Mouse (Mus musculus): ENCODE data around the gene Acot11.
"Not testable (repeated sequence)": the region's sequence is repeated elsewhere in the genome, so short reads cannot be mapped to it uniquely, and the experiment has no call there.

The Acot11 gene

DNA sequence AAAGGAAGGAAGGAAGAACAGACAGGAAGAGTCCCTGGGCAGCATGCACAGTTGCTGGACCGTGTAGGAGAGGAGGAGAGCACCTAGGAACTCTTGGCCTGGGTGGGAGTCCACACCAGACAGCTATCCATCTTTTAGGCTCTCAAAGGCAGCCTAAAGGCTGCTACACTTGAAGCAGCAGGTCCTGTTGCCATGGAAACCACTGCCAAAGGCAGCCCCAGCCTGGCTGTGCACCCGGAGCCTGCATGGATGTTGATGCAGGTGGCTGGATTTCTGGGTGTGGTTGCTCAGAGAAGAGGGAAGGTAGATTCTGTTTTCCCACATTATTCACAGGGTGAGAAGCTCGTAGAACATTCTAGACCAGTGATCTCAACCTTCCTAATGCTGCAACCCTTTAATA lies 27.8 kb downstream of the Acot11 start:
- no peak for DNase-seq (ENCODE audit: low read depth)

DNA sequence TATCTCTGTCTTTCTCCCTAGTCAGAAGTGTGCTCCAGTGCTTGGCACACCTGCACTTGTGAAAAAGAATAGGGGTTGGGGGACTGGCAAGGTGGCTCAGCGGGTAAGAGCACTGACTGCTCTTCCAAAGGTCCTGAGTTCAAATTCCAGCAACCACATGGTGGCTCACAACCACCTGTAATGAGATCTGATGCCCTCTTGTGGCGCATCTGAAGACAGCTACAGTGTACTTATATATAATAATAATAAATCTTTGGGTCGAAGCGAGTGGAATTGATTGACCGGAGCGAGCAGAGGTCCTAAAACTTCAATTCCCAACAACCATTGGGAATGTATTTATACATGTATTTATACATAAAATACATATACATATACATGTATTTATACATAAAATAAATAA lies 29.0 kb downstream of the Acot11 start:
- peak; percentile 39 for DNase-seq (ENCODE audit: low read depth)

DNA sequence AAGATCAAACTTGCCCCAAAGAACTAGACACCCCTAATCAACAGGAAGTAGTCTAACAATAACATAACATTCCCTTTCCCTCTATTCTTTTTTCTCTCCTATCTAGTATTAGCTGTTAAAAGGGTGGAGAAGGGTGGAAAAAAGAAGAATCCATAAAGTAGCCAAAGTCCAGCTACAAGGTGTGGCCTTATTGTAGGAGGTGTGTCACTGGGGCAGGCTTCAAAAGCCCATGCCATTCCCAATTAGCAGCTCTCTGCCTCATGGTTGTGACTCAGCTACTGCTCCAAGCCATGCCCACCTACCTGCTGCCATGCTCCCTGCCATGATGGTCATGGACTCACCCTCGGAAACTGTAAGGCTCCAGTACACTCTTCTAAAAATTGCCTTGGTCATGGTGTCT lies 32.2 kb downstream of the Acot11 start:
- no peak for DNase-seq (ENCODE audit: low read depth)

DNA sequence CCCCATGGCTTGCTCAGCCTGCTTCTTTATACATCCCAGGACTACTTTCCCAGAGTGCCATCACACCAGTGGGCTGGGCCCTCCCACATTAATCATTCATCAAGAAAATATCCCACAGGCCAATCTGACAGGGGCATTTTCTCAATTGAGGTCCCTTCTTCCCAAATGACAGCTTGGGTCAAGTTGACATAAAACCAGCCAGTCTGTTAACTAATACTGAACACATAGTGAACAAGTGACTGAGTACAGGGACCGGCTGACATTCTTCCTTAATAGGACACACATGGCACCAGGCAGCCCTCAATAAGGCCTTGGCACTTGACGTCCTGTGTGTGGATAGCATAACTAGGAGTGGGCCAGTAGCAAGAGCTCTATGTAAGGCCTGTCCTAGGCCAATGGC lies 35.5 kb downstream of the Acot11 start:
- no peak for DNase-seq (ENCODE audit: low read depth)

DNA sequence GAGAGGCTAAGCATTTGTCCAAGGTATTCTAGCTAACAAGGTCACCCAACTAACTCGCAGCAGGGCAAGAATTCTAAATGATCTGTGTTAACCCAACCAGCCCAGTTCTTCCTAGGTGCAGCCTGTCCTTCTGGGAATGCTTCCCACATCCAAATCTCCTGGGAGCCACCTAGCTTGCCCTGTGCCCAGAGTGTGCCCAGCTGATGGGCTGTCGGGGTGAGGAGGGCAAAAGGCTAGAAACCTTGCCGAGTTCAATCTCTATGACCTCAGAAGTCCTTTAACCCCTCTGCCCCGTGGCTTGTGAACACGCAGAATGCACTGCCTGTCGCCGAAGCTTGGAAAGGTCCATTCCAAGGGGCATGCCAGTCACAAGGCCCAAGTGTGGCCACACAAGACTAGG lies 40.6 kb downstream of the Acot11 start:
- DNase-seq (ENCODE audit: low read depth) = no peak

DNA sequence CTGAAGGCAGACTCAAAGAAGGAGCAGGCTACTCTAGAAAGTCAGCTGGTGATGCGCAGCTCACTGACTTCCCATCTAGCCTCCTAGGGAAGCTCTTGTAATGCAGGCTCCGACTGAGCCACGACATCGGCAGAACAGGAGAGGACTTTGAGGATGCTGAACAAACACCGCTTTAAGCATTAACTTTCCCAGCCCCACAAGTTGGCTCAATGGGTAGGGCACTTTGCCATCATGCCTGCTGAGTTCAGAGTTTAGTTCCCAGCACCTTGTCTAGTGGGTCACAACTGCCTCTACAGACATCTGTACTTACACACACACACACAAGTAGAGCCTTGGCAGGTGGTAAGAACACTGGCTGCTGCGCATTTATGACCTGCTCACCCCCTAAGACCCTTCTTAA lies 53.1 kb downstream of the Acot11 start:
- no peak for DNase-seq (ENCODE audit: low read depth)

DNA sequence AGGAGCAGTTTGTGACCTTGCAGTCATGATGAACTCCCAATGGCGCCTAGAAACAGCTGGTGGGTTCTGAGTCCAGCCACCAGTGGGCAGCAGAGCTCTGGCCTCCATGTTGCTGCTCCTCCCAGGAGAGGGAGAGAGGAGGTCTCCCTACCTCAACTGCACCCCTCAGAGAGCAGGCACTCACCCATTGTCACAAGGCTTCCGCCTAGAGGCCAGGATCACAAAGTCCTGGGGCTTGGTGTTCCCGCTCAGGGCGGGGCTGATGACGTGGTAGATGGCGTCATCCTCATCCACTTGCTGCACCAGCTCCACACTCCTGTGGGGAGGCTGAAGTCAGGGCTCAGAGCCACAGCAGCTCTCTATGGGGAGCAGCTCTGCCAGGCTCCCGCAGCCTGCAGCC lies 55.1 kb downstream of the Acot11 start:
- DNase-seq (ENCODE audit: low read depth) = peak; percentile 56

DNA sequence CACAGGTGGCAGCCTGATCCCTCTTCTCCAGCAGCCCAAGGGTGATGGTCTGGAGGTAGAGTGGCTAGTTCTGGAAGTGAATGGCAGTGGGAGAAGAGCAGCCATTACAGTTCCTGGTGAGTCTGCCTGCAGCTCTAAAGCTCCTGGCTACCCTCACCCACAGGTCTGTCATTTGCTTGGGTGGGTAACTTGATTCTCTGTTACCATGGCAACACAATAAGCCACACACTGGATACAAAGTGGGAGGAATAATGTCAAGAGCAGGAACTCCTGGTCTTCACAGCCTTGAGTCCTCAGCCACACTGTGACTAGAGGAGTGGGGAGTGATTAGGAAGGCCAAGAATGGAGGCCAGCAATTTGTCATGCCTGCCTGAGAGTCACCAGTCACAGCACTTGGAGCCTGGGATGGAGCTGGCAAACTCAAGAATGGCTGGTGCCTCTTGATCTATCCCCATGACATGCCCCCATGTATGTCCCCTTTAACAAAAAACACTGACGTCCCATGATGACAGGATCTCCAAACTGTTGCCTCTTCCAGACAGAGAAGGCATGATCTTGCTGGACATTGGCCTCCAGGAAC lies 57.7 kb downstream of the Acot11 start:
- DNase-seq (ENCODE audit: low read depth) = no peak

DNA sequence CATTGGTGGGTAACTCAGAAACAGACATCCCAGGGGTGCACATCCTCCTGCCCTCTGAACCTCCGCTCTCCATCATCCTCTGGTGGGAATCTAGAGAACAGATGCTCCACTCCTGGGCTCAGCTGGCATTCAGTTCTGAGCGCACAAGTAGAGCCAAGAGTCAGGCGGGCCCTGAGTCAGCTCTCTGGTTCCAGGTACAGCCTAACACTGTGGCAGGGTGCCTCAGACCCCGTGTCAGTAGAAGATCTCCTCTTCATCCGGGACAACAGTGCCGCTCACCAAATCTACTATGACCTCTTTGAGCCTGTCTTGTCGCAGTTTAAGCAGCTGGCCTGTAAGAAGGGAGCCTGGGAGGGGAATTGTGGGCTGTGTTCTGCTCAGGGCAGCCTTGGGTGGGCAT lies 58.9 kb downstream of the Acot11 start:
- DNase-seq (ENCODE audit: low read depth) = no peak

DNA sequence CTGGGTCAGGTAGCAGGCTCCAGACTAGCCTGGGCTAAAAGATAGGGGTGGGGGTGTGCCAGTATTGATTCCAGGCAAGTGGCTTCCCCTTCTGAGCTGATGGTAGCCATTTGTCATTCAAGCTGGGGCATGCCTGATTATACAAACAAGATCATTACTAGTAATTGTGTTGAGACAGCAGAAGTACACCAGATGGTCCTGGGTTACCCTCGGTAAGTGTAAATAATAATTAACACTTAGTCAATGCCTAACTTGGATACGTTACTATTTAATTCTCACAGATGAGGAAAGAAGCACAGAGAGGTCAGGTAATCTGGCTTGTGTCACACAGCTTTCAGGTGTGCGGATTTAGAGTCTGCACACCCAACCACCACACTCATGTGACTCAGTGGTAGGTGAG lies 66.9 kb downstream of the Acot11 start:
- no peak for DNase-seq (ENCODE audit: low read depth)

DNA sequence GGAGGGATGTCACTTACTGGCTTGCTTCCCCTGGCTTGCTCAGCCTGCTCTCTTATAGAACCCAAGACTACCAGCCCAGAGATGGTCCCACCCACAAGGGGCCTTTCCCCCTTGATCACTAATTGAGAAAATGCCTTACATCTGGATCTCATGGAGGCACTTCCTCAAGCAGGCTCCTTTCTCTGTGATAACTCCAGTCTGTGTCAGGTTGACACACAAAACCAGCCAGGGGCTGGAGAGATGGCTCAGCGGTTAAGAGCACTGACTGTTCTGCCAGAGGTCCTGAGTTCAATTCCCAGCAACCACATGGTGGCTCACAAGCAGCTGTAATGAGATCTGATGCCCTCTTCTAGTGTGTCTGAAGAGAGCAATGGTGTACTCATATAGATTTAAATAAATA lies 67.9 kb downstream of the Acot11 start:
- not testable (repeated sequence) for DNase-seq (ENCODE audit: low read depth)

DNA sequence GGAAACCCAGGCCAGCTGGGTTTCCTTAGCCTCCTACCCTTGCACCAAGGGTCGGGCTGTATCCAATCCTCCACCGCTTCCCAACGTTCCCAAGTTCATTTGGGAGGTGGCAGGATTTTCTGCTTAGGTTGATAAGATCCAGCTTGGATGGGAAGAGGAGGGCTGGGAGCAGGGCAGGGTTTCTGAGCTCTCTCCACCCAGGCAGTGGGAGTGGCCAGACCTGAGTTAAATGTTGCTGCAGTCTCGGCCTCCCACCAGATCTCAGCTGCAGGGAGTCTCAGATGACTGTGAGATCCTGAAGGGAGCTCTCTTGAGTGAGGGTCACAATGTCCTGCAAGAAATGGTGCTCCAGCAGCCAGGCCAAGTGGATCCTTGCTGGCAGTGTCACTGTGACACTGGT lies 71.2 kb downstream of the Acot11 start, which contains the start of gene Fam151a:
Fam151a (plus strand) TSS at position 254 of the 400 bp plus-strand sequence.
- no peak for DNase-seq (ENCODE audit: low read depth)

DNA sequence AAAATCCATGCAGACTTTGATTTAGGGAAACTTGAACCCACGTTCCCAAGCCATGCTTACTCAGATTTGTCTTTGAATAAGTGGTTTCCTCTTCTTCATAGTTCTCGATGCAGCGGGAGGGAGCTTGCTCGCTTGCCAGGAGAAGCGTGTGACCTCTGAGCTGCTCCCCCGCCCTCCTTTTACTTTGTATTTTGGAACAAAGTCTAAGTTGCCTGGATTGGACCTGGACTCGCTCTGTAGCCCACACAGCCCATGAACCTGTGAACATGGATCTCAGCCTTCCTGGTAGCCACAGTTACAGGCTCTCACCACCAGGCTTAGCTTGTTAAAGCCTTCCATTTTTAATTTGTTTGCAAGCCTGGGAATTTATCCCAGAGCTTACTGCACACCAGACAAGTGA lies 74.0 kb downstream of the Acot11 start, which contains the start of gene Mroh7:
Mroh7 (minus strand) TSS at position 112 of the 400 bp plus-strand sequence.
- no peak for DNase-seq (ENCODE audit: low read depth)

DNA sequence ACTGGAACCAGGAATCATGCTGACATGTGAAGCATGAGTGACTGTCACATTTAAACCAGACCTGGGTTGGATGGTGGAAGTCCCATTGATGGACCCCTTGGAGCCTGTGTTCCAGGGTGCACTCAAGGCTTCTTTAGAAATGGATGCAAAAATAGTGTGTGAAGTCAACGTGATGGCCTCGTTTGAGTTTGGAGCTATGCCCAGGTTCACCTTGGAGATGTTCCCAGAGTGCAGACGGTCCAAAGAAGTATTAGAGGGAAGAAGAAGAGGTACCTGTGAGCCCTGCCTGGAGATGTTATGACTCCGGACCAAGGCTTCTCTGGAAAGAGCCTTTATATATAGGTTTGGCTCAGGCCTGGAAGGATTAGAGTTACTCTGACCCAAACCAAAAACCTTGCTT lies 84.2 kb downstream of the Acot11 start:
- no peak for DNase-seq (ENCODE audit: low read depth)

DNA sequence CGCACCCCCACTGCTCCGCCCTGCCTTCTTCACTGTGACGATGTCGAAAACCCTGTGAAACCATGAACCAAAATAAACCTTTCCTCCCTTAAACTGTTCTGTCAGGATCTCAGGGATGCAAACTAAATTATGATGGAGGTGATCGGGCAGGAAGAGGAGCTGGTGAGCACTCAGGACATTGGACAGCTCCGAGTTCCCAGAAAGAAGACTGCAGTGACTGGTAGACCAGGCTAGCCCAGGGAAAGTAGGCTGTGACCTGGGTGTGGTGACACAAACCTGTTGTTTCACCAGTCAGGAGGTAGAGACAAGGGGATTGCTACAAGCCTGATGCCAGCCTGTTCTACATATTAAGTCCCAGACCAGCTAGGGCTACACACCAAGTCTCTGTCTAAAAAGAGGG lies 91.2 kb downstream of the Acot11 start:
- DNase-seq (ENCODE audit: low read depth) = peak; percentile 6

DNA sequence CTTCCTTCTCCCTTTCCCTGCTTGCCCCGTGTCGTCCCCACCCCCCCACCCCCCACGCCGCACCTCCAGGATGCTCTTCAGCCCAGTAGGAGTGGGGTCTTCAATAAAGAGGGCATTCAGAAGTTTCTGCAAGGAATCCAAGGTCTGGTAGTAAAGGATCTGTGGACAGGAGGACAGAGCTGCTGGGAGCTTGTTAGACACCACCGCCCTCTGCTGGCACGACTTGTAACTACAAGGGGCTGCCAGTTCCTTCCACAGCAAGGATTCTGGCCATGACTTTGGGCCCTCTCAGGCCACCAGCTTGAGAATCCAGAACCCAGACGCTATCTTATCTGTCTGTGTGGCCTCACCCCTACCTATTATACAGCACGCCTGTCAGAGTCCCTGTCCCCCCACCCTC lies 96.4 kb downstream of the Acot11 start:
- DNase-seq (ENCODE audit: low read depth) = peak; percentile 66

DNA sequence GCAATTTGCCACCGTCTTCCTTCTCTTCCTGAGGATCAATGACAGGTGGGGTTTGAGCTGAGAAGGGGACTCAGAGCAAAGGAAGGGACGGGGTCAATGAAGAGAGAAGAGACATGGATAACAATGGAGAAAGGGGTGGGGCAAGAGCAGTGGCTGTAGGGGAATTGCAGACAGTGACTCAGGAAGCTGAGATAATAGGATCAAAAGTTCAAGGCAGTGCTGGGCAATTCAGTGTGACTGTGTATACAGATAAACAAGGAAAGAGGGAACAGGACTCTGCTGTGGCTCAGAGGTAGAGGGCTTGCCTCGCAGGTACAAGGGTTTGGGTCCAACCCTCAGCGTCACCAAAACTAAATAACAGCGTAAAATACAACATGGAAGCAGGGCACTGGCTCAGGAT lies 96.8 kb downstream of the Acot11 start:
- DNase-seq (ENCODE audit: low read depth) = peak; percentile 7

DNA sequence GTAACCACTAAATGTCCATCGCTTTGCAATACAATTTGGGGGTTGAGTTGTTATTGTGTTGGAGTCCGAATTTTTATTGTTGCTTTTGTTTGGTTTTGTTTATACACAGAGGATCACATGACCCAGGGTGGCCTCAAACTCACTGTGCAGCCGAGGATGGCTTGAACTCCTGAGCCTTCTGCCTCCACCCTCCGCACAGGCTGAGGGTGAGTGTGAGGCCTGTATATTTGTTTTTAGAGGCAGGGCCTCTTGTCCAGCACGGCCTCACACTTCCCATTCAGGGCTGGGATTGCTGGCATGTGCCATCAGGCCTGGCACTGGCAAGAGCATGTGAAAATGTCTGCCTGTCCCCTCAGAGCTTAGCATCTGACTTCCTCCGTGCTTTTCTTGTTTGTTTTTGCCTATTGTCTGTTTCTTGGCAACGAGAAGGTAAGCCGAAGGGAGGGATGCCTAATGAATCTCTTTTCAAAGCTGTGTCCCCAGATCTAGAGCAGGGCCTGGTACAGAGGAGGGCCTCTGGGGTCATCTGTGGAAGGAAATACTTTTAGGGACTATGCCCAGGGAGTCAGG lies 99.6 kb downstream of the Acot11 start:
- DNase-seq (ENCODE audit: low read depth) = no peak

DNA sequence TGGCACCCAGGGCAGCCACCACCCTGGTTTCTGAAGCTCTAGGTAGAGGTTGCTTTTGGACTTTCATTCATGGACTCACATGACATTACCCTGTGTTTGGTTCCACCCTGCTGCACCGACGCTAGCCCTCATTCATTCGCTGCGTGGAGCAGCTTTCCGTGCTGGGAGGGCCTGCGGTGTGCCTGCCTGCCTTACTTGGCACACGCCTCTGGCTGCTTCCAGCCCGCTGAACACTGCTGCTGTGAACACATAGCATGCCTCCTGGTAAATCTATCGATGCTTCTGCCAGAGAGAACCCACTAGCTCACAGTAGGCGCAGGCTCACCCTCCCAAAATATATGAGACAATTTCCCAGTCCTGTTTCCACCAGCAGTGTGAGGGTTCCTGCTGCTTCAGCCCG lies 100.4 kb downstream of the Acot11 start:
- DNase-seq (ENCODE audit: low read depth) = no peak

DNA sequence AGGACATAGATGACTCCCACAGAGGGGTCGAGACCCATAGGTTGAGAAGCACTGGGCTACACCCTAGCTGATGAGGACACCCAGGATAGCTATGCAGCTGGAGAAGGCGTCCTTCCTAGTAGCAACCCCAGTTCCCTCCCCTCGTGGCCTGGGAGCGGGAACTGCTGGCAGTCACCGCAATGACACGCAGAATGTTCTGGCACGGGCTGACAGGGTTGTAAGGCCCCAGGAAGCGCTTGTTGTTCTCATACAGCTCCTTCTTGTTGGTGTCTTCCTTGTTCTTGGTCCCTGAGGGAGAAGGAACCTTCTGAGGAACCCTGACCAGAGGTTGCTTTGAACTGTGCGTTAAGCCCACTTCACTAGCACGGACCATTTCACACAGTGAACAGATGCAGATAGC lies 100.8 kb downstream of the Acot11 start:
- DNase-seq (ENCODE audit: low read depth) = no peak

DNA sequence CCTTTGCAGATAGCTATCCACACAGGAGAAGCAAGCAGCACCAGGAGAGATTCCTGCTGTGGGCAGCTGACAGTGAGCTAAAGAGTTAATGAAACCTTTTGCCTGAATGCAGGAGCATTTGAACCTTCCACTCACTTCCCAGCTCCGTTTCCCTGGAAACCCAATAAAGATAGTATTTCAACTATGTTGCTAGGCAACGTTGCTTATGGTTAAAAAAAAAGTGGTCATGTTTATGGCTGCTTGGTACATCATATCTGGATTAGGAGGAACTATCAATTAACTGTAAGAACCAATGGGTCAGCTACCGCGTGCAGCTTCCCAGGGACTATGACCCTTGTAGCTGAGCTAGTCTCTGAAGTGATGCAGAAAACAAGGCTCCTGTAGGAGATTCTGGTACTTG lies 104.0 kb downstream of the Acot11 start:
- DNase-seq (ENCODE audit: low read depth) = no peak

DNA sequence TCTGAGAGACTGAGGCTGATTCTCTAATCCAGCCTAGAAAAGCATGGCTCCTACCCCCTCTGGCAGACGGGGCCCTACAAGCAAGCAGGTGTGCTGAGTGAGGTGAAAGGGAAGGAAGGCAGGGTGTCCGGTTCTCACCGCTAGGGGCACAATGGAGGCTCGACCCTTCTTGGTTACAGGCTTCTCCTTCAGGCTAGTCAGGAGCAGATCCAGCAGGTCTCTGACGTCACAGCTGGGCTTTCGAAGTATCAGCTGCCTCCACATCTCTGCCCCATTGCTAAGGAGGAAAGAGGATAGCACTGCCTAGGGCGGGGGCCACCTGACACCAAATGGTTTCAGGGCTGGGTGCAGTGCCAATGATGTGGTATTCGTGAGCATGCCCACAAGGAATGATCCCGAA lies 104.8 kb downstream of the Acot11 start:
- DNase-seq (ENCODE audit: low read depth) = peak; percentile 11
